In the genomic region with DNA sequence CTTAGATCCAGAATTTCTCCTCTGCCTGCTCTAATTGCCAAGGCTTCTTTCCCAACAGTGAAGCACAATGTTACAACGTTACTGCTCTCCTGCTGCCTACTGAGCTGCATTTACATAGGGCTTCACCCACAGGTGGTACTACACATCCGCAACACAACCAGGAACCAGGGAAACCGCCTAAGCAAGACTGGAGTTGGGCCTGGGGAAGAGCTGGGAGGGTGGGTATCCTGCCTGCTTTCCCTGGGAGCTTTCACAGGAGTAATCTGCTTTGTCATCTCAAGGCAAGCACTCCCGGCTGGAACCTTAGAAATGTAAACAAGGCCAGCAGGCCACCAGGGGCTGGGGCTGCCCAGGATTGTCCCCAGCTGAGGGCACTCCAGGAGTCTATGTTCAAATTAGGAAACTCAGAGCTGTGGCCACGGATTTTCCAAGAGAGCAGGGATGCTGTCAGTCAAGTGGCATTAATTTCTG, we compare ENCODE assay signal across 8 mouse cellular contexts. TPM values are rescaled to one million over a fixed set of nuclear protein-coding genes. Genes with fewer than 3 reads are reported as not detected.
DNase-seq lines count a peak whose midpoint lies in the region; ATAC-seq and TF ChIP-seq lines count a peak whose summit lies in the region.

No protein-coding gene starts in this region.

- peak; percentile 33; the same call in 1 of the 2 replicates for ATAC-seq in forebrain, embryonic 13.5 days
- ATAC-seq in liver, embryonic 16.5 days (ENCODE audit: low read depth), result no peak

- H3K36me3 ChIP-seq in spleen, adult 2 months (ENCODE audit: control insufficient read depth, insufficient read depth, low read length), result no peaks in the 10 kb centered on the region
- no peaks in the 10 kb centered on the region for H3K36me3 ChIP-seq in forebrain, embryonic 13.5 days (ENCODE audit: poor library complexity, severe bottlenecking)
- H3K36me3 ChIP-seq in liver, embryonic 16.5 days (ENCODE audit: control insufficient read depth, insufficient read depth), result no peaks in the 10 kb centered on the region

- H3K9me3 ChIP-seq in forebrain, embryonic 13.5 days (replicated peaks), result no peaks in the 10 kb centered on the region
- H3K9me3 ChIP-seq in liver, embryonic 16.5 days (replicated peaks; ENCODE audit: control insufficient read depth, low read length), result no peaks in the 10 kb centered on the region

- TF ChIP-seq POLR2A in spleen, adult 2 months (IDR thresholded peaks at IDR 0.05; ENCODE audit: low read depth, low read length), result no peak

- no peak for DNase-seq in spleen, adult 2 months (ENCODE audit: low read depth in 1 of 2, low spot score in 2 of 2)
- DNase-seq in spleen, postnatal 4 days (ENCODE audit: low spot score in 2 of 2), result no peak
- peak; percentile 22 to 40 for DNase-seq in thymus, postnatal 36 days
- no peak for DNase-seq in left cerebral cortex, adult 9 months (ENCODE audit: low spot score in 2 of 2)
- no peak for DNase-seq in B cell, adult 2 months
- no peak for DNase-seq in right cerebral cortex, postnatal 36 days (ENCODE audit: low spot score in 2 of 2)

- TF ChIP-seq CTCF in spleen, adult 2 months (IDR thresholded peaks at IDR 0.05; ENCODE audit: extremely low read depth, insufficient read depth, insufficient read length, insufficient replicate concordance), result no peak

- no peaks in the 10 kb centered on the region for H3K27me3 ChIP-seq in spleen, adult 2 months (ENCODE audit: control insufficient read depth, insufficient read depth, low read length)
- H3K27me3 ChIP-seq in forebrain, embryonic 13.5 days, result peaks cover 5% of the 10 kb centered on the region; the same call in 1 of the 2 replicates
- no peaks in the 10 kb centered on the region for H3K27me3 ChIP-seq in liver, embryonic 16.5 days (ENCODE audit: control insufficient read depth, insufficient read depth, low read depth, low read length)

- H3K9ac ChIP-seq in forebrain, embryonic 13.5 days, result no peak overlapping the region
- H3K9ac ChIP-seq in liver, embryonic 16.5 days (ENCODE audit: low read depth, low read length), result no peak overlapping the region

- peak overlapping the region; percentile 30 for H3K27ac ChIP-seq in spleen, adult 2 months (ENCODE audit: insufficient read depth, low read length)
- peak overlapping the region; percentile 41 for H3K27ac ChIP-seq in forebrain, embryonic 13.5 days
- peak overlapping the region; percentile 46; the same call in 1 of the 2 replicates for H3K27ac ChIP-seq in liver, embryonic 16.5 days (ENCODE audit: low read length)

- 54% methylated on average over 5 of the region's 5 CpGs for WGBS in spleen, adult 2 months
- WGBS in forebrain, embryonic 13.5 days, result 3% methylated on average over 5 of the region's 5 CpGs
- WGBS in liver, embryonic 16.5 days (ENCODE audit: insufficient replicate concordance), result 23% methylated on average over 5 of the region's 5 CpGs

- peak overlapping the region; percentile 36; the same call in 1 of the 2 replicates for H3K4me2 ChIP-seq in forebrain, embryonic 13.5 days
- H3K4me2 ChIP-seq in liver, embryonic 16.5 days (ENCODE audit: low read depth, low read length), result no peak overlapping the region

- H3K4me1 ChIP-seq in spleen, adult 2 months (ENCODE audit: control insufficient read depth, insufficient read depth, insufficient read length), result peaks cover 3% of the 10 kb centered on the region
- H3K4me1 ChIP-seq in forebrain, embryonic 13.5 days, result peaks cover 38% of the 10 kb centered on the region
- H3K4me1 ChIP-seq in liver, embryonic 16.5 days (ENCODE audit: control insufficient read depth, low read depth, low read length), result peaks cover 19% of the 10 kb centered on the region

- no peak overlapping the region for H3K4me3 ChIP-seq in spleen, adult 2 months (ENCODE audit: extremely low read depth, insufficient read depth, insufficient read length)
- H3K4me3 ChIP-seq in forebrain, embryonic 13.5 days, result no peak overlapping the region
- no peak overlapping the region for H3K4me3 ChIP-seq in liver, embryonic 16.5 days (ENCODE audit: low read depth, low read length)

RNA-seq across cellular contexts. Expression of gene Cox7a2l, which starts 9.0 kb away (rescaled TPM):
- polyA plus RNA-seq in spleen, adult 2 months (2012; rRNA removed), result 78.0 and 82.0 TPM in 2 replicates
- 180 and 182 TPM in 2 replicates for polyA plus RNA-seq in forebrain, embryonic 13.5 days (2015; fragmentation: Nextera tagmentation; extraction: Ambion mirVana)
- 61.0 and 63.5 TPM in 2 replicates for polyA plus RNA-seq in liver, embryonic 16.5 days (2015; fragmentation: Nextera tagmentation; extraction: Ambion mirVana)

Comparison
In these comparisons a context has a peak if more than half of its experiments do, and no peak if none do; other contexts are left out.
1. DNase-seq: peak in thymus, postnatal 36 days (2 of 2); none in spleen, adult 2 months (0 of 2), spleen, postnatal 4 days (0 of 2), left cerebral cortex, adult 9 months (0 of 2), B cell, adult 2 months (0 of 2) and right cerebral cortex, postnatal 36 days (0 of 2).
2. Peak in every context shown above with its lines, with median percentiles within 50 percentile points of each other: H3K27ac ChIP-seq.